Mouse (Mus musculus) hindbrain, embryonic 11.5 days (tissue): ENCODE measurements around the gene Gm20388. TPM values are rescaled to one million over a fixed set of nuclear protein-coding genes. Genes with fewer than 3 reads are reported as not detected.

Experiments
- ATAC-seq: fragments of 200-750 bp; cut with Nextera tagmentation; 2 replicates; pipeline ENCODE4 v1.8.0; 2017; ENCODE audit warnings: mild to moderate bottlenecking, moderate TSS enrichment, moderate library complexity; ENCODE audit not compliant: low FRiP score
- DNase-seq: peaks from one replicate; pipeline ENCODE4 v3.0.0-alpha.2; 2015; ENCODE audit warnings: low spot score
- H3K27ac ChIP-seq: fragments of 300-500 bp; sonication (generic); 2 replicates; pipeline ENCODE4 v1.5.1; 2014; ENCODE audit warnings: mild to moderate bottlenecking, low read depth, low read length
- H3K27me3 ChIP-seq: fragments of 300-500 bp; sonication (generic); 2 replicates; pipeline ENCODE4 v1.6.1; 2014; ENCODE audit warnings: mild to moderate bottlenecking, low read length, moderate library complexity, mixed read lengths; ENCODE audit not compliant: control insufficient read depth, insufficient read depth
- H3K36me3 ChIP-seq: fragments of 300-500 bp; sonication (generic); 2 replicates; pipeline ENCODE4 v1.6.1; 2014; ENCODE audit warnings: mild to moderate bottlenecking, low read length, moderate library complexity, mixed read lengths; ENCODE audit not compliant: control insufficient read depth, insufficient read depth
- H3K4me1 ChIP-seq: fragments of 300-500 bp; sonication (generic); replicated peaks from 2 replicates; pipeline ENCODE4 v1.6.1; 2014; ENCODE audit warnings: low read length, mixed read lengths; ENCODE audit not compliant: control insufficient read depth, insufficient read depth
- H3K4me2 ChIP-seq: fragments of 300-500 bp; sonication (generic); replicated peaks from 2 replicates; pipeline ENCODE4 v1.6.1; 2014; ENCODE audit warnings: mild to moderate bottlenecking, low read depth, low read length
- H3K4me3 ChIP-seq: fragments of 300-500 bp; sonication (generic); 2 replicates; pipeline ENCODE4 v1.5.1; 2014; ENCODE audit warnings: low read depth, low read length
- H3K9ac ChIP-seq: fragments of 300-500 bp; sonication (generic); 2 replicates; pipeline ENCODE4 v1.6.1; 2014; ENCODE audit warnings: low read depth, low read length
- H3K9me3 ChIP-seq: fragments of 300-500 bp; sonication (generic); 2 replicates; pipeline ENCODE4 v1.6.1; 2016; ENCODE audit warnings: low read length; ENCODE audit not compliant: control insufficient read depth
- WGBS: fragments of 180-500 bp; shearing (Covaris S2); extraction: QIAGEN DNeasy Blood & Tissue Kit; methylation state at CpG from one replicate; pipeline ENCODE4 v1.1.7; 2014; 5-methylcytosine and 5-hydroxymethylcytosine counted together
- polyA plus RNA-seq: library from polyadenylated mRNA; unstranded; fragments of >200 nt; fragmentation: Nextera tagmentation; extraction: Ambion mirVana; gene quantifications from 2 replicates; pipeline ENCODE4 v1.2.1, GENCODE M21; 2014

The Gm20388 gene
- polyA plus RNA-seq, 1 experiment from 2014 or later: 11.8 TPM

DNA sequence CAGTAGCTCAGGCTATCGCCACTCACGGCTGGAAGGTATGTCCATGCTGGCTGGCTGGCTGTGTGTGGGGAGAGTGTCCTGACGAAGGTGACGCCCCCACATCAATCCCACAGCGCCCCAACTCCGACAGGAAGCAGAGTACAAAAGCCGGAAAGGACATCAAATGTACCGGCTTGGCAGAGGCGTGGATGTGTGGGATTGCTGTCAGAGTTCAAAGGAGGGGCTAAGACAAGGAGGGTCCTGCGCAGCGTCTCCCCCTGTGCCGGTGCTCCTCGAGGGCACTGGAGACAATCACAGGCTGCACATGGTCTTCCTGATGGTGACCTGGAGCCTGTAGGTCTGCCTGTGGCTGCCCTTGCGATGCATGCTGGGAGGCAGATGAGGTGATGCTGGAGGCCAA lies 1088.3 kb downstream of the Gm20388 start:
- no peak overlapping the region for H3K4me3 ChIP-seq
- DNase-seq (no peak), ATAC-seq (no peak)
- no peak overlapping the region for H3K9ac ChIP-seq
- H3K4me1 ChIP-seq: no peaks in the 10 kb centered on the region
- H3K9me3 ChIP-seq: no peaks in the 10 kb centered on the region
- no peaks in the 10 kb centered on the region for H3K36me3 ChIP-seq
- H3K27ac ChIP-seq: no peak overlapping the region
- no peak overlapping the region for H3K4me2 ChIP-seq
- H3K27me3 ChIP-seq: no peaks in the 10 kb centered on the region
- 85% methylated on average over 14 of the region's 14 CpGs for WGBS

- H3K4me1 ChIP-seq: no peaks in the 10 kb centered on the region
- H3K27ac ChIP-seq: no peak overlapping the region
- no peaks in the 10 kb centered on the region for H3K36me3 ChIP-seq
- H3K9me3 ChIP-seq: no peaks in the 10 kb centered on the region
- no peak overlapping the region for H3K4me2 ChIP-seq
- H3K4me3 ChIP-seq: no peak overlapping the region
- 78% methylated on average over 12 of the region's 12 CpGs for WGBS
- ATAC-seq (no peak), DNase-seq (no peak)
- H3K9ac ChIP-seq: no peak overlapping the region
- H3K27me3 ChIP-seq: no peaks in the 10 kb centered on the region
Observed at GRCm38 (mm10) chr8:121001951-121002350, 1091.3 kb downstream of the Gm20388 start.

DNA sequence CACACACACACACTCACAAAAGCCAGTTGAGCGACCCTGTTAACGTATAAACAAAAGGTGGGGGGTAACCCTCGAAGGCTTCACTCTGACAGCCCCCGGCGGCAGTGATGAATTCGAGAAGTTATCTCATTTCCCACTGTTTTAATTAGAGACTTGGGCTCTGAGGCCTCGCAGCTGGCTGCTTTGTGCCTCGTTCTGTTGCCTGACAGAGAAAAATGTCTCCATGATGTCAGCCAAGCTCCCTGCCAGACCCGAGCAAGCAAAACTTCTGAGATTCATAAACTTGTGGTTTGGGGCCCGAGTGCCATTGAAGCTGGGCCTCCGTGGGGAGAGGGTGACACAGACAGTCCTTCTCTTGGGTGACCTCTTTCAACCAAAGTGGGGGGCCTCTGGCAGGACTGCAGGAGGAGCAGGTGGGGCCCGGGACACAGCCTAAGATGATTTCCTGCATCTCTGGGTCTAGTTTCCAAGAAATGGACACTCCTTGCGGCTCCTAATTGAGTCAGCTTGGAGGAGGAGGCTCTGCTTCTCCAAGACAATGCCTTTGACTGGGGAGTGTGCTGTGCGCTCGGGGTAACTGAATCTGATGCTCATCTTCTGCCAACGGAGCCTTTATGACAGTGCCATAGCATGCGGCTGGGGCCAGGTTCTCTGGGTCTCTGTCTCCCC lies 1092.4 kb downstream of the Gm20388 start:
- Histone ChIP-seq H3K36me3 (no peaks in the 10 kb centered on the region), H3K9ac (no peak overlapping the region), H3K27me3 (no peaks in the 10 kb centered on the region), H3K4me1 (no peaks in the 10 kb centered on the region), H3K4me2 (no peak overlapping the region), H3K9me3 (no peaks in the 10 kb centered on the region), H3K27ac (no peak overlapping the region), H3K4me3 (no peak overlapping the region)
- 55% methylated on average over 17 of the region's 17 CpGs for WGBS
- no peak for ATAC-seq
- peak; percentile 14 for DNase-seq

GRCm38 (mm10) chr8:121003639-121004038 lies 1093.0 kb downstream of the Gm20388 start:
- DNase-seq (no peak), ATAC-seq (no peak)
- H3K4me2 ChIP-seq: no peak overlapping the region
- H3K4me1 ChIP-seq: no peaks in the 10 kb centered on the region
- H3K4me3 ChIP-seq: no peak overlapping the region
- H3K9me3 ChIP-seq: no peaks in the 10 kb centered on the region
- H3K27ac ChIP-seq: no peak overlapping the region
- no peaks in the 10 kb centered on the region for H3K27me3 ChIP-seq
- WGBS: 64% methylated on average over 2 of the region's 2 CpGs
- no peak overlapping the region for H3K9ac ChIP-seq
- H3K36me3 ChIP-seq: no peaks in the 10 kb centered on the region

DNA sequence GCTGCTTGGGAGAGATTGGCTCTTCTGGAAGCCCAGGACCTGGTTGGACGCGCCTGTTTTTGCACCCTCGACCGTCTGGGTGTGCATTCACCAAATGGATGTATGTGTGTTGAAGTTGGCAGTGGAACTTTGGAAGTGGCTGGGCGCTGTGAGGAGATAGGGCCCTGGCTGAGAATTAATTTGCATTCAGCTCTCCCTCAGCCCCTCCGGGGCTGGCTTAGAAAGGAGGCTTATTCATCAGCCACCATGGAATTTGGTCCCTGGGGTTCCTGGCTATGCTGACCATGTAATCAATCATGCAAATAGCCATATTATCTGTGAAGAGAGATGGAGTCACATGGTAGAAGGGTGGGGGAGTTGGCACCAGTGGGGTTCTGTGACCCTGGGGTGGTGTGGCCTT lies 1102.7 kb downstream of the Gm20388 start:
- 0 out of 2 replicates have a peak, but pooled peaks cover 2% of the 10 kb centered on the region for H3K27me3 ChIP-seq
- no peak overlapping the region for H3K9ac ChIP-seq
- H3K4me3 ChIP-seq: no peak overlapping the region
- peaks cover 3% of the 10 kb centered on the region; the same call in 1 of the 2 replicates for H3K4me1 ChIP-seq
- H3K4me2 ChIP-seq: no peak overlapping the region
- H3K9me3 ChIP-seq: no peaks in the 10 kb centered on the region
- H3K36me3 ChIP-seq: no peaks in the 10 kb centered on the region
- DNase-seq: peak; percentile 33
- H3K27ac ChIP-seq: no peak overlapping the region
- no peak for ATAC-seq
- WGBS: 47% methylated on average over 6 of the region's 6 CpGs

DNA sequence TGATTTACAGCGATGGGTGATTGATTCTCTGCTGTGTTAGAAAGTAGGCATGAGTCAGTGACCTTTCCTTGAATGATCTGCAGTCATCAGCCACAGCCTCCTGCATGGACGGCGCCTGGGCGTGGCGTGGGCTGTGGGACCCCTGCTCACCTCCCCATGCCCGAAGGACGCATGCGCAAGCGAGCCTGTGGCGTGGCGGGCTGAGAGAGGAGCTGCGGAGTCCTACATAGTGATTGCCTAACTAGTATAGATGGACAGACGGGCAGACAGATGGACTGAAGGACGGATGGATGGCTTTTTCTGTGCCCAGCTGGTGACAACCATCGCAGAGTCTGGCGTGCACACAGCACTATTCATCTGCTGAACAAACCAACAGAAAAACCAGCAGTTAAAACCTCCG lies 1106.0 kb downstream of the Gm20388 start:
- no peak overlapping the region for H3K4me3 ChIP-seq
- no peak overlapping the region for H3K4me2 ChIP-seq
- H3K9me3 ChIP-seq: no peaks in the 10 kb centered on the region
- ATAC-seq: no peak
- no peaks in the 10 kb centered on the region for H3K36me3 ChIP-seq
- no peak overlapping the region for H3K27ac ChIP-seq
- 0 out of 2 replicates have a peak, but pooled peaks cover 2% of the 10 kb centered on the region for H3K27me3 ChIP-seq
- H3K4me1 ChIP-seq: peaks cover 3% of the 10 kb centered on the region; the same call in 1 of the 2 replicates
- no peak overlapping the region for H3K9ac ChIP-seq
- no peak for DNase-seq
- 78% methylated on average over 17 of the region's 17 CpGs for WGBS

GRCm38 (mm10) chr8:121018236-121018635 lies 1107.6 kb downstream of the Gm20388 start:
- Histone ChIP-seq H3K36me3 (no peaks in the 10 kb centered on the region), H3K9me3 (no peaks in the 10 kb centered on the region), H3K4me1 (peaks cover 2% of the 10 kb centered on the region; the same call in 1 of the 2 replicates), H3K9ac (no peak overlapping the region), H3K4me2 (no peak overlapping the region), H3K27me3 (0 out of 2 replicates have a peak, but pooled peaks cover 2% of the 10 kb centered on the region), H3K4me3 (no peak overlapping the region), H3K27ac (no peak overlapping the region)
- ATAC-seq (no peak), DNase-seq (no peak)
- 70% methylated on average over 10 of the region's 10 CpGs for WGBS

DNA sequence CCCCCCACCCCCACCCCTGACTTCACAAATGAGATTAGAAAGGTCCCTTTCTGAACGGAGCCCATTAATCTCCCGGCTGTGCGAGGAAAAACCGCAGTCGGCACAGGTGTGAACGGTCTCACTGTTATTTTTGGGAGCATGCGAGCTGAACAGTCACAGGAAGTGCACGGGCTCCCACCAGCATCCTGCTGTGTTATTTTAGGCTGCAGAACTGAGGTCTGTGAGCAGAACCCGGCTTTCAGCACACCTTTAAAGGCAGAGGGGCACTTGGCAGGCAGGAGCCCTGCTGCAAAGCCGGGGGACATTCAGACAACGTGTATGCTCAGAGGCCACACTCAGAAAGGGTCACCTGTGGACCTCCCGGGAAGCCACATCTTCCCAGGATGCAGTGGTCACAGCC lies 1110.8 kb downstream of the Gm20388 start:
- 59% methylated on average over 12 of the region's 12 CpGs for WGBS
- Histone ChIP-seq H3K9ac (no peak overlapping the region), H3K36me3 (no peaks in the 10 kb centered on the region), H3K4me2 (no peak overlapping the region), H3K27ac (no peak overlapping the region), H3K27me3 (0 out of 2 replicates have a peak, but pooled peaks cover 2% of the 10 kb centered on the region), H3K4me1 (no peaks in the 10 kb centered on the region), H3K9me3 (no peaks in the 10 kb centered on the region), H3K4me3 (no peak overlapping the region)
- DNase-seq (no peak), ATAC-seq (no peak)

DNA sequence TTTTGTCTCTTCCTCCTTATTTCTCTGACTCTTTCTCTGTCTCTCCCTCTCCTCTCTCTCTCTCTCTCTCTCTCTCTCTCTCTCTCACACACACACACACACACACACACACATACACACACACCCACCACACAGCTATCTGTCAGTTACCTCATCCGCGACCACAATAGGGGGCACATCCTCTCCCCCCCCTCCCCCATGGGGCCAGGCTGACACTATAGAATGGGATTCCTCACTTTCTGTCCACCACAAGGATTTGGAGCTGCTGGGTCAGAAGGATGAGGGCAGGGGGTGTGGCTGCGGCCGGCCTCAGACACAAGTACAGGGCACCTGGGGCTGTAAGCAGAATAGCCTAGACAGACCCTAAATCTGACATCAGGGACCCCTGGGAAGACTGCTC lies 1112.4 kb downstream of the Gm20388 start:
- H3K9ac ChIP-seq: no peak overlapping the region
- no peaks in the 10 kb centered on the region for H3K36me3 ChIP-seq
- 82% methylated on average over 4 of the region's 4 CpGs for WGBS
- no peak overlapping the region for H3K4me3 ChIP-seq
- H3K4me1 ChIP-seq: no peaks in the 10 kb centered on the region
- H3K27ac ChIP-seq: no peak overlapping the region
- DNase-seq (no peak), ATAC-seq (no peak)
- no peaks in the 10 kb centered on the region for H3K27me3 ChIP-seq
- no peaks in the 10 kb centered on the region for H3K9me3 ChIP-seq
- H3K4me2 ChIP-seq: no peak overlapping the region
